Mouse (Mus musculus): ENCODE data around the gene Hes1. TPM values are rescaled to one million over a fixed set of nuclear protein-coding genes. Genes with fewer than 3 reads are reported as not detected.

Gene Hes1
- polyA plus RNA-seq, 1 experiment from 2014 or later: 102 TPM

DNA sequence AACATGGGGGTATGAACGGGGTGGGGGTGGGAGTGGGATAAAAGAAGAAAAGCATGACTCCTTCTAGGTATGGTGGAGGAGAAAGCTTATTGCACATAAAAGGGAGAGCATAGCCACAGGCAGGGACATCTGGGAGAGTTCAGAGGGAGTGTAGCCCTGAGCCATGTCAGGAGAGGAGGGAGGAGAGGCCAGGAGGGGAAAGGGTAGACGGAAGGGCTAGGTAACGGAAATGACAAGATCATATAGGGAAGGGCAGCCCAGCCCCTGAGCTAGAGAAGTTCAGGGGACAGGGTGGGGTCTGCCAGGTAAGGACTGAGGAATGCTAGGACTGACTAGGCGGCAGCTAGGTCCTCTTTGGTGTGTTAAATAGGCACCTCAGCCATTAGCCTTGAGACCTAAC, 17.8 kb downstream of the Hes1 start:
- H3K9me3 ChIP-seq (replicated peaks; ENCODE audit: low read length): no peaks in the 10 kb centered on the region
- no peak overlapping the region for H3K9ac ChIP-seq (ENCODE audit: low read depth, low read length)
- DNase-seq (ENCODE audit: low spot score) (peak; percentile 67), ATAC-seq (replicated peaks; ENCODE audit: low FRiP score, low read depth) (0 out of 2 replicates have a peak, but pooled peaks have one; percentile 30)
- H3K4me2 ChIP-seq (ENCODE audit: low read length): no peak overlapping the region
- TF ChIP-seq CTCF (IDR thresholded peaks at IDR 0.05; ENCODE audit: low read depth): no peak
- H3K27me3 ChIP-seq (ENCODE audit: insufficient read depth, low read length): no peaks in the 10 kb centered on the region
- H3K36me3 ChIP-seq (ENCODE audit: insufficient read depth, low read length): no peaks in the 10 kb centered on the region
- 55% methylated on average over 4 of the region's 4 CpGs for WGBS
- no peak overlapping the region for H3K4me3 ChIP-seq (replicated peaks; ENCODE audit: low read depth, low read length)
- peaks cover 31% of the 10 kb centered on the region for H3K4me1 ChIP-seq (replicated peaks; ENCODE audit: insufficient read depth, low read length)
- peak overlapping the region; percentile 40; the same call in 1 of the 2 replicates for H3K27ac ChIP-seq

DNA sequence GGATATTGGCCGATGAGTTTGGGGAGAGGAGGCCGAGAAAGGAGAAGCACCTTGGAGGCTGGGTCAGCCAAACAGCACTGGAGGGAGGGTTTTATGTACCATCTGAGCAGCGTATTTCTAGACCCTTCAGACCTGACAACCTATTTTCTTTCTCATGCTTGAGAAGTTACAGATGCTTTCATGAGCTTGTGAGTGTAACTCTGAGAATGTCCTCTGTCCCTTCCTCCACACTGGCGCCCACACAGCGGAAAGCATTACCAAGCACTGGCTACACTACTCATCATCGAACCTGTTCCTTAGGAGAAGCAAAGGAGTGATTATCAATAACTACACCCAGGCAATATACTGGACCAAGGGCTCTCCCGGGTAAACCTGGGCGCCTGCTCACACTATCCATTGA, 18.8 kb downstream of the Hes1 start:
- ATAC-seq (replicated peaks; ENCODE audit: low FRiP score, low read depth): peak; percentile 57; the same call in 1 of the 2 replicates
- H3K36me3 ChIP-seq (ENCODE audit: insufficient read depth, low read length): no peaks in the 10 kb centered on the region
- H3K27me3 ChIP-seq (ENCODE audit: insufficient read depth, low read length): no peaks in the 10 kb centered on the region
- H3K4me2 ChIP-seq (ENCODE audit: low read length): no peak overlapping the region
- WGBS: 54% methylated on average over 8 of the region's 8 CpGs
- no peak for TF ChIP-seq CTCF (IDR thresholded peaks at IDR 0.05; ENCODE audit: low read depth)
- H3K9me3 ChIP-seq (replicated peaks; ENCODE audit: low read length): no peaks in the 10 kb centered on the region
- DNase-seq (ENCODE audit: low spot score): peak; percentile 74
- no peak overlapping the region for H3K4me3 ChIP-seq (replicated peaks; ENCODE audit: low read depth, low read length)
- H3K4me1 ChIP-seq (replicated peaks; ENCODE audit: insufficient read depth, low read length): peaks cover 32% of the 10 kb centered on the region
- peak overlapping the region; percentile 61 for H3K27ac ChIP-seq
- H3K9ac ChIP-seq (ENCODE audit: low read depth, low read length): no peak overlapping the region

DNA sequence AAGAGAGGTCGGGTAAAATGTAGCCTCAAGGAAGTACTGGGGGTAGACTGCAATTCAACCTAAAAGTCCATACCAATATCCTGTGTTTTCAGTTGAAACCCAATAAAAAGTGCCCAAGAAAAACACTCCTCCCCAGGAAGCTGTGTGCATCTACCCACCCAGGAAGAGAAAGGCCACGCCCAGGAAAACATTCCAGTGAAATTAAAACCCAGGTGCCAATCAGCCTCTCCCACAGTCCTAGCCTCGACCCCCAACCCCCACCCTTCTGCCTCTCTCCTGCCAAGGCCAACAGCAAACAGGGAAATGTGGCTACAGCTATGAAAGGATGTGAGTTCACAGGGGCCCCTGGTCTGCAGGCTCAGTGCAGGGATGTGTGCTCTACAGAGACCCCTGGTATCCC, 19.4 kb downstream of the Hes1 start:
- H3K27me3 ChIP-seq (ENCODE audit: insufficient read depth, low read length): no peaks in the 10 kb centered on the region
- no peaks in the 10 kb centered on the region for H3K9me3 ChIP-seq (replicated peaks; ENCODE audit: low read length)
- no peak overlapping the region for H3K4me3 ChIP-seq (replicated peaks; ENCODE audit: low read depth, low read length)
- H3K4me1 ChIP-seq (replicated peaks; ENCODE audit: insufficient read depth, low read length): peaks cover 32% of the 10 kb centered on the region
- no peaks in the 10 kb centered on the region for H3K36me3 ChIP-seq (ENCODE audit: insufficient read depth, low read length)
- ATAC-seq (replicated peaks; ENCODE audit: low FRiP score, low read depth) (peak; percentile 22; the same call in 1 of the 2 replicates), DNase-seq (ENCODE audit: low spot score) (peak; percentile 72)
- TF ChIP-seq CTCF (IDR thresholded peaks at IDR 0.05; ENCODE audit: low read depth): no peak
- H3K9ac ChIP-seq (ENCODE audit: low read depth, low read length): no peak overlapping the region
- H3K4me2 ChIP-seq (ENCODE audit: low read length): no peak overlapping the region
- 9% methylated on average over 3 of the region's 3 CpGs for WGBS
- H3K27ac ChIP-seq: peak overlapping the region; percentile 61

DNA sequence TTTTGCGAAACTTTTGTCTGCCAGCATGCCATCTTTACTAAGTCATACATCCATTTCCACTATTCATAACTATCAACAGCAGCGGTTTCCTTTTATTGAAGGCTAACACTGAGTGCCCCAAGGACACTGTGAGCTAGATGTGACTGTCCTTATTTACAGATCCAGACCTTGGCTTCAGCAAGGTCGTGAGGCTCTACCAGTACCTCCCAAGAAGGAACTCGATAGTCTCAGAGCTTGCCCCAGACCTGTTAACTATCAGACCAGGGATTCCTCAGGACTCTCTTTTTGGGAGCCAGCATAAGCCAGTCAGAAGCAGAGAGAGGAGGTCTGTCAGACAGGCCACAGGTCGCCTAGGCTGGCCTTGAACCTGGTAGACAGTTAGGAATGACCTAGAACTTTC, 24.5 kb downstream of the Hes1 start:
- WGBS: 79% methylated on average over 5 of the region's 5 CpGs
- no peak for ATAC-seq (replicated peaks; ENCODE audit: low FRiP score, low read depth)
- H3K4me1 ChIP-seq (replicated peaks; ENCODE audit: insufficient read depth, low read length): peaks cover 18% of the 10 kb centered on the region; the same call in 1 of the 2 replicates

DNA sequence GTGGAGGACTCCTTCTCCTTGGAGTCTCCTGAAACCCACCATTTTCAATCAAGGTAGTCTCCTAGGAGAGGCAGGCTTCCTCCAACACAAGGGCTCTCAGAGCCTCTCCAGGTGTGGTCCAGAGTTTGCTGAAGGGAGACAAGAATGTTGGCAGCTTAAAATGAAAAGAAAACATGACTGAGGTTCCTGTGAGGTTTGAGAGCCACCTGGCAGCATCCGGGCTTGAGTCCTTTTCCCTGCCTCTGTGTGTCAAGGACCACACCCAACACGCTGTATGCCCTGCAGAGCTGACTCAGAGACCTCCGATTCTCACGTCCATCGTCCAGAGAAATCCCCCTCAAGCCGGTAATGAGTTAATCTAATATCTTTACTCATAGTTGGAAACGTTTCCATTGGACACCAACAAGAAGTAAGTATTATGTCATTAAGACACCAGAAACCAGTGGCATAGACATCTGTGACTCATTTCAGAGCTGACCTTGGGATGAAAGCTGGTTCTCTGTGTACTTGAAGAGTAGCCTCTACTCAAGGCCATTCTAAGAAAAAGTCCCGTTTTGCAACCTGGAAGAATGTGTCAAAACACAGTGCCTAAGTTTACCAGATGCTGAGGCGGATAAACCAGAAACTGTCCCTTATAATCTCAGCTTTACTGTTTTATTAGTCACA, 26.1 kb downstream of the Hes1 start:
- Histone ChIP-seq H3K9me3 (replicated peaks; ENCODE audit: low read length) (no peaks in the 10 kb centered on the region), H3K4me1 (replicated peaks; ENCODE audit: insufficient read depth, low read length) (peaks cover 15% of the 10 kb centered on the region; the same call in 1 of the 2 replicates), H3K27me3 (ENCODE audit: insufficient read depth, low read length) (no peaks in the 10 kb centered on the region), H3K4me3 (replicated peaks; ENCODE audit: low read depth, low read length) (no peak overlapping the region), H3K36me3 (ENCODE audit: insufficient read depth, low read length) (no peaks in the 10 kb centered on the region), H3K4me2 (ENCODE audit: low read length) (no peak overlapping the region), H3K27ac (no peak overlapping the region), H3K9ac (ENCODE audit: low read depth, low read length) (no peak overlapping the region)
- 82% methylated on average over 9 of the region's 9 CpGs for WGBS
- no peak for TF ChIP-seq CTCF (IDR thresholded peaks at IDR 0.05; ENCODE audit: low read depth)
- DNase-seq (ENCODE audit: low spot score) (no peak), ATAC-seq (replicated peaks; ENCODE audit: low FRiP score, low read depth) (no peak)

More for the DNA sequence above, 24.5 kb downstream of the Hes1 start:
- no peak overlapping the region for H3K27ac ChIP-seq
- DNase-seq (ENCODE audit: low spot score): no peak
- H3K9me3 ChIP-seq (replicated peaks; ENCODE audit: low read length): no peaks in the 10 kb centered on the region
- H3K4me3 ChIP-seq (replicated peaks; ENCODE audit: low read depth, low read length): no peak overlapping the region
- no peak overlapping the region for H3K9ac ChIP-seq (ENCODE audit: low read depth, low read length)
- H3K27me3 ChIP-seq (ENCODE audit: insufficient read depth, low read length): no peaks in the 10 kb centered on the region
- no peaks in the 10 kb centered on the region for H3K36me3 ChIP-seq (ENCODE audit: insufficient read depth, low read length)
- no peak for TF ChIP-seq CTCF (IDR thresholded peaks at IDR 0.05; ENCODE audit: low read depth)
- no peak overlapping the region for H3K4me2 ChIP-seq (ENCODE audit: low read length)

DNA sequence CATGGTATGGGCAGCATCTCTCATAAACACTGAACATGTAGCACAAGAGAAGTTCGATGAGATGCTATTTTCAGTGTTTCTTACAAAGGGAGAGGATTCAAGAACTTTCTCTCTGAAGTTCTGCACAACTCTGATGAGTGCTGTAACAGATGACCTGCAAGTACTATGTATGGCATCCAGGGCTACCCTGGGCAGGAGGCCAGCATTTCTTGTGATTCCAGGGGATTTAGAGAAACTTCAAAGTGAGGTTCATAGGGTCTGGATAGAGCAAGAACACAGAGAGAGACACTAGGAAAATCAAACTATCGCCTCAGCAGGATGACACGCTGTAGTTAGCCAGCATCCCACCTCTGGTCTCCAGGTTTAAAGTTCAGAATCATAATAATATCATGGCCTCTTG, 31.9 kb downstream of the Hes1 start:
- no peak for TF ChIP-seq CTCF (IDR thresholded peaks at IDR 0.05; ENCODE audit: low read depth)
- Histone ChIP-seq H3K4me2 (ENCODE audit: low read length) (no peak overlapping the region), H3K27ac (no peak overlapping the region), H3K4me1 (replicated peaks; ENCODE audit: insufficient read depth, low read length) (peaks cover 6% of the 10 kb centered on the region; the same call in 1 of the 2 replicates), H3K36me3 (ENCODE audit: insufficient read depth, low read length) (no peaks in the 10 kb centered on the region), H3K9me3 (replicated peaks; ENCODE audit: low read length) (no peaks in the 10 kb centered on the region), H3K9ac (ENCODE audit: low read depth, low read length) (no peak overlapping the region), H3K4me3 (replicated peaks; ENCODE audit: low read depth, low read length) (no peak overlapping the region), H3K27me3 (ENCODE audit: insufficient read depth, low read length) (no peaks in the 10 kb centered on the region)
- no peak for DNase-seq (ENCODE audit: low spot score)
- no peak for ATAC-seq (replicated peaks; ENCODE audit: low FRiP score, low read depth)
- 74% methylated on average over 3 of the region's 3 CpGs for WGBS
